Mouse (Mus musculus): Measurements from ENCODE around the gene Aif1.

Gene Aif1

DNA sequence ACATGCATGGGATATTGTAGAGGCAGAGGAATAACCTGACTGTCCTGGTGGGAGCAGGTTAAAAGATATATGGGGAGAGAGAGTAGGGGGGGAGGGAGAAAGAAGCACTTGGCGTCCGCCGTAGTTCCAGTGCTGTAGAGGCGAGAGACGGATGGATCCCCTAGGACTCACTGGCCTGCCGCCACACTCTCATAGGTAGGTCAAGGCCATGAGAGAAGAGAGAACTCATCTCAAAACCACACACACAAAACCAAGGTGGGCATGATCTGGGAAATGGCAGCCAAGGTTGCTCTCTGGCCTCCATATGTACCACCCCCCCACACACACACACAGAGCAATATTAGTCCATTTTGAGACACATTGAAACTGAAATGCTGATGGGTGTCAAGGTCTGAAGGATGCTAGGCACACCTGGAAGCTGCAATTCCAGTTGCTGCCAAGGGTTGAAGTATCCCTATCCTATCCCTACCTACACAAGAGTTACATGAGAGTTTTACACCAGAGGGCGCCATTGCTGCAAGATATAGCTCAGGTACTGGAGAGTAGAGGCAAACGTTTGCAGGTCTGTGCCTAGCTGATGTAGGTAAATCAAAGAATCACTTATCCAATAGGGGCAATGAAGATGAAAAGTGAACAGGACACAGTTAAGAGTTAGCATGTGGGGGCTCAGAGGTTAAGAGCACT lies 9.4 kb downstream of the Aif1 start:
- peak; percentile 89 for DNase-seq (ENCODE audit: low read depth)

DNA sequence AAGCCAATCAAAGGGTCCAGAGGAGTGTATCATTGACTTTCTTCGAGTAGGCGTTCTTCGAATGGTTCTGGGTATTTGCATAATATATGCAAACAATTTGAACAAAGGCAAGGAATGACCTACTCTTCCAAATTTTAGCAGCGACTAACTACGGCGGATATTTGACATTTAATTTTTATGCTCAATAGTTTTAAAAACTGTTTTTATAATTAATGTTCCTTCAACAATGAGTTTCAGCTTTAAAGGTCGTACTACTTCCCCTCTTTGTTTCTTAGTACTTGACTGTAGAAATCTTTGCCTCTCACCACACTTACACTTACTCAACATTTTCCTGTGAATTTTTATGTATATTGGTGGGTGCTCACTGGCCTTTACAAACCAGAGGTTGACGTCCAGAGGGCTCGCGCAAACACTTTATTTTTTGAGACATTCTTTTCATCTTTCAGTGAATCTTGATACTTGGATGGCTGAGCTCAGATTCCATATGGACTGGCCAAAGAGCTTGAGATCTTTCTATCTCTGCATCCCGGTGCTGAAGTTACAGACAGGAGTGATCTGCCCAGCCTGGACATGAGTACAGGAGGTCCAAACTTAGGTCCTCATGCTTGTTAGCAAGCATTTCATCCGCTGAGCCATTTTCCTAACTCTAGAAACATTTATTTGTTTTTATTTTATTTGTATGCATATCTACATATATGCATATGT lies 10.3 kb downstream of the Aif1 start:
- DNase-seq (ENCODE audit: low read depth), result no peak

DNA sequence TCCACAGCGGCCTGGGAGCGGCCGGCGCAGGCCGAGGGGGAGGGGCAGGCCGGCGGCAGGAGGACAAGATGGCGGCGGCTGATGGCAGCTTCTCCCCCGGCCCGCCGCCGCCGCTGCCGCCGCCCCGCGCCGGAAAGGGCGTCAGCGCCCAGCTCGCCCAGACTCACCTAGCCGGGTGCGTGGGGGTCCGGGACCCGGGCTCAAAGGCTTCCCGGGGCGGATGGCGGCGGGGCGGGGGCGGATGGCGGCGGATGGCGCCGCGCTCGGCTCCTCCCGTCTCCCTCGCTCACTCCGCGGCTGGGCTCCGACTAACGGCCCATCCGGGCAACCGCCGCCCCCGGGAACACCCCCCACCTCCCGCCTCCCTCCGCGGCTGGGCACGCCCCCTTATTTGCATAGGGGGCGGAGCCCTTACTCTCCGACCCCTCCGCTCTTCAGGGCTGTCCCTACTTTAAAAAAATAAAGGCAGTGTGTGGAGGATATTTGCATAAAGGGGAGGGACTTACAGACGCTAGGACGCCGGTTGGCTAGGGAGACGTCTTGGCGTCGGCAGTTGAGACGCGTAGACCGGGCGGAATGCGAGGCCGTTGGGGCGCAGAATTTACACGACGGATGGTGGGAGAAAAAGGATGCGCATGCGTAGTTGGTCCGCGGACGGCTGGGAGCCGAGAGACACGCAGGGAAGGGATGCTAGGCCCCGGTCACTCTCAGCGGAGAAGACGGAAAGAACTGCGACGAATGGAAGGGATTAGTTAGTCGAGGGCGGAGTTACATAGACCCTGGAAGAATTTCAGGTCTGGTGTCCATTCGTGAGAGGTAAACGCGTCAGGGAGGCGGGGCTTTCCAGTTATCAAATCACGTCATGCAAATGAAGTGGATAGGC lies 11.1 kb downstream of the Aif1 start, which contains the start of gene Prrc2a:
Gene Prrc2a, minus strand, starts transcription at position 330 of the 883 bp plus-strand sequence.
- DNase-seq (ENCODE audit: low read depth), result peak; percentile 100

DNA sequence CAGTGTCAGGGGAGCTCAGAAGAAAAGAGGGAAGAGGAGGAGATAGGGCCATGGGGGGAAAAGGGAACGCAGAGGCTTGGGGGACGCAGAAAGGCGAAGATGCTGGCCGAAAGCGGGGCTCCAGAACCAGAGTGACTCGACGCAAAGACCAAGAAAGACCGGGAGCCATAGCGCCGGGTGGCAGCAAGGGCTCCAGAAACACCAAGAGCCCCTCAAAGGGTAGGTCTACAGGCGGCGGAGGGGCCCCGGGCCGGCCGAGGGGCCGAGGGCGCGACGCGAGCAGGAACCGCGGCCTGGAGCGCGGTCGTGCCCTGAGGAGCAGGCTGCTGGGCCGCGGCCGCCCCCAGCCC lies 11.7 kb downstream of the Aif1 start:
- DNase-seq (ENCODE audit: low read depth), result no peak

DNA sequence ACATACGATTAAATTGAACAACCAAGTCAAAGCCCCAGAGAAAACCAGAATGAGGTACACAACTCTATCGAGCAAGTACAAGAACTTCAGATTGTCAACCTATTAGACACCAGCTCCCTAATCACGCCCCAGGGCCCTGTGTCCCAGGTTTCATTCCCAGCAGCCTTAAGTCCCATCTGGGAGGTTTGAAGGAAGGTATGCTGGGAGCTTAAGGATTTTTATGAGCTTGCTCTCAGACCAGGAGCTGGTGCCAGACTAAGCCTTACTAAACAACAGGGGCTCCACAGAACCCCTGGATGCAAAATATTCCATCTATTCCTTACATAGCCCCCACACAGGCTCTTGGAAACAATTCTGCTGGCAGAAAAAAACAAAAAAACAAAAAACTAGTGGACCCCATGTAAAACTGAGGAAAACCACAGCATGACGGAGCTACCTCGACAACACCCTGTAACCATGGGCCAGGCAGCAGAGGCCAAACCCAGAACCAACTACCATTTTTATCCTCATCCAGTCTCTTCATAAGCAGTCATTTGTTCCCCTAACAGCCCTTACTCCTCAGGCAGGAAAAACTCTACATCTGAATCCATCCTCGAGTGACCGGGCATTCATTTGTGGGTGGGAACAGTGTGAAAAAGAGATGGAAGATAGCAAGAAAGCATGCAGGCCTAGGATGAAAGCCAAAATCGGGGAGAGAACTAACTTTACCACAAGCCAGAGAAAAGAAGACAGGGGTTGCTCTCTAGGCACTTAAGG lies 12.4 kb downstream of the Aif1 start:
- peak; percentile 37 for DNase-seq (ENCODE audit: low read depth)

DNA sequence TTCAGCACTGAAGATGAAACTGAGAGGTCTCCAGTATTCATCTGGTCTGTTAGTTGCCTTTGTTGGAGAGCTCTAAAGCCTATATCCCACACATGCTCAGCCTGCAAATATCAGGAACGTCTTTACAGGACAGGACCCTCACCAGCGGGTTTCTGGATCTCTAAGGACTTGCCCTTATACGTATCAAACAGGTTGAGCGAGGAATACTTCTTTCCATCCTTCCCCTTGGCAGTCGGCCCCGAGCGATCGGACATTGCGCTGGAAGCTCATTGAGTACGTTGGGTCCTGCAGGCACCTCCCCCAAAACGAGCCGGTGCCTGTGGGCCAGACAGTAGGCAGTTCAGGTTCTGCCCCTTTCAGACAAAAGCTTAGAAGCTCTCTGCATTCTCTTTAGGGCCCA lies 13.1 kb downstream of the Aif1 start:
- no peak for DNase-seq (ENCODE audit: low read depth)

DNA sequence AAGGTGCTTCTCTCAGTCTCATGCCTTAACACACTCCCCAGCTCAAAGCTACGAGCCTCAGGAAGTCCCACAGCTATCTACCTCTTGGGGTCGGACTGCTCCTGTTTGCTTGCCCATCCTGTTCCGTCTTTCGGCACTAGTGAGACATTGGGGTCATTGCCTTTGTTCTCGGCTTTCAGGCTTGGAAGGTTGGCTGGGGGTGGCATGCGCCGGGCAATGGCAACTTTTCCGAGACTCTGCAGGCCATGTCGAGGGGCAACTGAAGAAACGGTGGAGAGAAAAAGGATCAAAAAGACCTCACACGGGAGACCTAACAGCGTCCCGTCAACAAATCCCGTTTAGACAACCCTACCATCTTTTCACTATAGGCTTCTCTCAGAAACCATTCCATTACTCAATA lies 13.7 kb downstream of the Aif1 start:
- DNase-seq (ENCODE audit: low read depth), result no peak

DNA sequence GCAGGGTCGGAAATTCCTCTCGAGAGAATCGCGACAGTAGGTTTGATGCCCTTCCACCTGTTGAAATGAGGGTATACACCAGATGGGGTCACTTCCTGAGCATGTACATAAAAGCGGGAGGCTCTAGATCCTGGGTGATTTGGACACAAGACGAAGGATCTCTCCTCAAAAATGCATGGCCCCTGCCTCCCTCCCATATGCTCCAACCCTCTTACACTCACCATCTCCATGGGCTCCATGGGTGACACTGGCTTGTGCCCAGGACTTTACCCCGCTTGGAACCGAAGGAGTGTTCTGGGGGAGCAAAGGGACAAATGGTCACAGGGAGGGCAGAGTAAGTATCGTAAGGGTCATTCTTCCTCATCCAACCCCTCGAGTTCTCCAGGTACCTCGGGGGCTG lies 14.4 kb downstream of the Aif1 start:
- DNase-seq (ENCODE audit: low read depth), result no peak

DNA sequence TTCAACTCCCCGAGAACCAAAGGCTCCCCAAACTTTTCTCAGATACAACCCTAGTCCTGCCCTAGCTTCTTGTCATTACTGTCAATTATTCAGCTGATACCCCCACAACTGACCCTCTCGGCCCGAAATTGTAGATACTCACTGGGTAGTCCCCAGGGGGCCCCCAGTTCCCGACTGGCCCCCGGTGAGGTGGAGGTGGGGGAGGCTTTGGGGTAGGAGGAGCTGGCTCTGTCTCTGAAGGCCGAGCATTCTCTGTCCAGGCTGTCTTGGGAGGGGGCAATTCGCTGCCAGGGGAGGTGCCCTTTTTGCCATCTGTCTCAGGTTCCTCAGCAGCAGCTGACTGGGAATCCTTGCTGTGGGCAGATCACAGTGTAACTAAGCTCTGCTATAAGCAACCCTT lies 16.2 kb downstream of the Aif1 start:
- DNase-seq (ENCODE audit: low read depth), result no peak

DNA sequence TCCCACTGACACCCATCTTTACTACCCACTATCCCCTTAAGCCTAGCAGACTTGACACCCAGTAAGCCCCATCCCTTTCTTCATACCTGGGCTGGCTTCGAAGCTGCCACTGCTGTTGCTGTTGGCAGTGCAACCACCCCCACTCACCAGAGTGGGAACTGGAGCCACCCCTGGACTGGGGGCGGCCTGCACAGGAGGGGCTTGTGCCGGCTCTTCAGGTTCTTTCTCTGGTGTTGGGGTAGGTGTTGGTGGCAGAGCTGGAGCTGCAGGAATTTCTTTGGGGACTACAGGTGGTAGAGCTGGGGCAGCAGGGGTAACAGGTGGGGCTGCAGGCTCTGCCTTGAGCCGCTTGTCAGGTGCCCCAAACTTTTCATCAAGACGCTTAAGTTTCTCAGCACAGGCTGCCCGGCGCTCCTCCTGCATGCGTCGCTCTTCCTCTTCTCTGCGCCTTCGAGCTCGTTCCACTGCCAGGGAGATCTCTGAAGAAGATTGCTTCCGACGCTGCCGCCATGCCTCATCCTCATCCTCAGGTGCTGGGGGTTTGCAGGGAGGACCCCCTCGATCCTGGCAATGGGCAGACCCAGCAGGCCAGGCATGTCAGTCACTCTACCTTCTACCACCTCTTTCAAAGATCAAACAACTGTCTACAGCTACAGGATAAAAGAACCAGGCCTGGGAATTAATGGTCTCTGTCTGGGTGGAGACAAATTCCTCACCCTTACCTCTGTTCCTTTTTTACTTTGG lies 16.8 kb downstream of the Aif1 start:
- DNase-seq (ENCODE audit: low read depth), result no peak

DNA sequence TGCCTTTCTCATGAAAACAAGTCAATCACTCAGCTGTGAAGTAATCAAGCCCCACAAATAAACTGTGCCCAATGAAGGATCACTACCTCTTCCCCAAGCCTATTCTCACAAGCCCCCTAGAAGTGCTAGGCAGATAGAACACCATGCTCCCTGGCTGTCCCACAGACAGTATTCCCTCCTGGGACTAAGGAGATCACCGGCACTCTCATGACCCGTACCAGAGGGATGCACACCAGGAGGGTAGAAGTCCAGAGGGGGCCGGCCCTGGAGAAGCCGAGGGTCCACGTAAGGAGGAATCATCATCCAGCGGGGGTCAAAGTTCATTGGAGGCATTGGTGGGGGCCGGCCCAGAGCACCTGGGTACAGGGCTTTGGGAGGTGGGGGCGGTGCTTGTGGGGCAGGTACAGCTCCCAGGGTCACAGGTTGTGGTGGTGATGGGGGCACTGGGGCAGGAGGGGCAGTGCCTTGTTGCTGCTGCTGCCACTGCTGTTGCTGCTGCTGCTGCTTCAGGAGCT lies 18.1 kb downstream of the Aif1 start:
- DNase-seq (ENCODE audit: low read depth), result no peak

DNA sequence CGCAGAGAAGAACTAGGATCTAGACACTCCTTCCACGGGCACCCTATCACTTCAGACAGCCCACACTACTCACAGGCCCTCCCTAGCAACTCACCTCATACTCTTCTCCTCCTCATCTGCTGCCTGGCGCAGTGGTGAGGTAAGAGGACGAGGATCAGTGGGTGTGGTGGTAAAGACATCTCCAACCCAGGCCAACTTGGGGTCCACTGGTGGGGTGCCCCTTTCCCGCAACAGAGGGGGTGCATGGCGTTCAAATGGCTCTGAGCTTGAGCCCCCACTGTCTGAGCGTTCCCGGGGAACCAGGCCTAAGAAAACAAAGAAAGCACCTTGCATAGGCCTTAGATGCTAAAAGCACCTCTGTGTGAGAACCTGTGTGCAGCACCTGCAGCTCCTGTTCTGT lies 18.6 kb downstream of the Aif1 start:
- DNase-seq (ENCODE audit: low read depth), result no peak

DNA sequence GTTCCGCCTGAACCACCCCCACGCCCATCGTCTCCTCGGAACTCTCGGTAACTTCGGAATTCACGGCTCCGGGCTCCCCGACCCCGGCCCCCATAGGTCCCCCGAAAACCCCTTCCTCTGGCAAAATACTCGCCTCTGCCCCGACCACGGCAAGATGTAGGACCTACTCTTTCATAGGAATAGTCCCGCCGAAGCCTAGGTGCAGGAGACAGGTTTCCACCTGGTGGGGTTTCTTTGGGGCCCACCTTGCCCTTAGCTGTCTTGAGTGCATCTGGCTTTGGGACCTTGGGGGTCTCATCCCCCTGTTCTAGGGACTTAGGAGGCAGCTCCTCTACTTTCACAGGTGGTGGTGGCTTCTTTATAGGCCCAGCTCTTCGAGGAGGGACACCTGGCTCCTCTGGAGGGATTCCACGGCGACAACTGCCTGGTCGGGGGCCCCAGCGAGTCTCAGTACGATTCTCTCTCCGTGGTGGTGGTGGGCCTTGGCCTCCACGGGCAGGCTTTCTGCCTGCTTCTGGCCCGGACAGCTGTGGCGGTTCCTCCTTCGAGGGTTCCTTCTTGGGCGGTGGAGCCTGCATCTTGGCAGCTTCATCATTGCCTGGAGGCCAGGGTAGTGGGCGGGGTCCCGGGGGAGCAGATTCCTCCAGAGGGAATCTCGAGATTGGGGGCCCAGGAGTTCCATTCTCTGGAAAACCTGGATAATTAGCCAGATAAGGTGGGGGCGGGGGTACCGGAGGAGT lies 19.2 kb downstream of the Aif1 start:
- DNase-seq (ENCODE audit: low read depth), result no peak

DNA sequence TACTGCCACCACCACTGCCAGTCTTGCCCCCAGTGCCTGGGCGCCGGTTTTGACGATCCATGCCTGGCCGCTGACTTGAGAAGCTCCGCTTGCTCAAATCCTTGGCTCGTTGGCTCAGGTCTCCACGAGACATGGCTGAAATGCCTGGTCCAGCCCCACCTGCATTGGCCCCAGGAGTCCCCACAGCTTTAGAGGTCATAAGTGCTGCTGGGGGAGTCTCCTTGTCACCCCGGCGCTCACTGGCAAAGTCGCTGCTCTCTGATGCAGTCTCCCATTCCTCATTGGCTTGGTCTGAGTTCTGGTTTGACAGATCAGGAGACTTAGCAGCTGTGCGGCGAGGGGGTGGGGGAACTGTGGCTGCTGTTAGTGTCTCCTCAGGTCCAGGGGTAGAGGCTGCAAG lies 20.4 kb downstream of the Aif1 start:
- DNase-seq (ENCODE audit: low read depth), result no peak

DNA sequence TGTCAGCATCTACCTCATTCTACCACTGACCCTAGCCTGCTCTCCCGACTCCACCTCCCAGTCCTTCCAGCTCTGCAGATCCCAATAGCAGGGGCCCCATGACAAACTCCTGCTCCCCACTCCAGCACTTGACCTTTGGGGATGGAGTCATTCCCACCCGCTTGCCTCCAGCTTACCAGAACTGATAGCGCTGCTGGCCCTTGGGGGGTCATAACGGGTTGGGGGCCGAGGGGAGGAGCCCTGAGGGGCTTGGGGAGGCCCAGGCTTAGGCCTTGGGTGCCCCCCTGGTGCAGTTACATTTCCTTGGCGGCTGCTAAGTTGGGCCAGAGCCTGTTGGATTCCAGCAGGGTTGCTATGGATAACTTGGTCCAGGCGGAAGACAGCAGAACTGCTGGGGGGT lies 21.3 kb downstream of the Aif1 start:
- DNase-seq (ENCODE audit: low read depth), result no peak

DNA sequence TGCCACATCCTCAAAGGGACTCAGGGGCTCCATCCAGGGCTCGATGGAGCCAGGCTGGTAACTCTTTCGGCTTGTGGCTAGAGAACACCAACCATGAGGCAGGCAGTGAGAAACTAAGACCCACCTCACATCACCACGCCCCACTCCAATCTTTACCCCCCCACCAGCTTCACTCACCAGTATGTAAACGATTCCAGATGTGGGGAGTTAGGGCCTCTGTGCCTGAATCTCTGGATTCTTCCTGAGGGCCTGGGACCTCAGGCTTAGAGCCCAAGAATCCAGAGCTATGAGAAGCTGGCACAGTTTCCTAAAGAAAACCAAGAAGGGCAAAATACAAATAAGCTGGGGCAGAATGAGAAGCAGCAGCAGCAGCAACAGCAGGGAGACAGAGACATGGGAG lies 21.9 kb downstream of the Aif1 start:
- DNase-seq (ENCODE audit: low read depth), result no peak

DNA sequence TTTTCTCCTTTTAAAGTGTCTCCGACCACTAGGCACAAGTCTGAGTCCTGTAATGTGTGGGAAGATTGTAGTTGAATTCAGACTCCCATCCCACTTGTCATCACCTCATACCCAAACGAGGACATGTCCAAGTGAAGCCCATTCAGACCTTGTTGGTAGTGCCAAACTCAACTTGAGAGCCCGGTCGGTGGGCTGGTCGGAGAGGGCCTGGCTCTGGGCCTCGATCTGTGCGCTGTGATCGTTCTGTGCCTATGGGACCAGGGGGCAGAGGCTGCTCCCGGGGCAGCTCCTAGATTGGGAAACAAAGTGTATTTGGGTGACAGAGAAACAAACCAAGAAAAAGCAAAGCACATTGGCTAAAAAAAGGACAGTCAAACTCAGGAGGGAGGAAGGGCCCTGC lies 22.8 kb downstream of the Aif1 start:
- no peak for DNase-seq (ENCODE audit: low read depth)

DNA sequence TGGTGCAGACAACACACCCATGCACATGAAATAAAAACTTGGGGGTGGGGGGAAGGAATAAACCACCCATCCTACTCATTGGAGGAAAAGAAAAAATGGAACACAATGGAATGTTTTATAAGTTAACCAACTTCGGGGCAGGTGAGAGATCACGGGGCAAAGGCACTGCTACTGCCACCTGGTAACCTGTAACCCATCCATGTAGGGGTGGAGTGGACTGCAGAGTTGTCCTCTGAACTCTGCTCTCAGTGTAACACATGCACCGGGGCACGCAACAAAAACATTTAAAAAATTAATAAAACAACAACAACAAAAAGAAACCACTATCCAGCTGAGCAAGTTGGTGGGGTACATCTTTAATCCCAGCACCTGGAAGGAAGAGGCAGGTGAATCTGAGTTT lies 23.7 kb downstream of the Aif1 start:
- DNase-seq (ENCODE audit: low read depth), result no peak

DNA sequence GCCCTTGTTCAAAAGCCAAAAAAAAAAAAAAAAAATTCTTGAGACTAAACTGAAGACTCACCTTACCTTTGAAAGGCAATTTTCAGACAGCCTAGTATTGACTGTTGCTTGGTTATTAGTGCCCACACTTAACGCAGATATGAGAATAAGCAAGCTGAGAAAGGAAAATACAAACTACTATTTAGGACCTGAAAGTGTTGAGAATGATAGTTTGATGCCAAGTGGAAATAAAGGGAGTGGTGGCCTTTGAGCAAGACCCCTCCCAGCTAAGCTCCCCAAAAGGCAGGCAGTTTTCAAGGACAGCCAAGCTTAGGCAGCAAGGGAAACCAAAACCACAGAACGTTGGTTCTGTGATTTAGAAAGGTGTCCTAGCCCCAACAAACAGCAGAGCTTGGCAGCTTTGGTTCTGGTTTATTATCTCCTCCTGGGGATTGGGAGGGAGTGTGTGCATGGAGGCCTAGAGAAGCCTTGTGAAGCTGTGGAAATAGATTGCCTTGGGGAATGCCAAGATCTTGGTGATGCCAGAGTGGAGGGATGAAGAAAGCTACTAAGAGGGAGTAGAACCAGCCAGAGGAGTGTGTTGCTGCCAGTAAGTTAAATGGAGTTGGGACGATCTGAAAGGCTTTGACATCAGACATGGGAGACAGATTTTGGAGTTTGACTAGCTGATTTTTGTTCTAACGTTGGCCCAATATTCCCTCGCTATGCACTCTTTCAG lies 27.8 kb downstream of the Aif1 start:
- DNase-seq (ENCODE audit: low read depth), result peak; percentile 32

DNA sequence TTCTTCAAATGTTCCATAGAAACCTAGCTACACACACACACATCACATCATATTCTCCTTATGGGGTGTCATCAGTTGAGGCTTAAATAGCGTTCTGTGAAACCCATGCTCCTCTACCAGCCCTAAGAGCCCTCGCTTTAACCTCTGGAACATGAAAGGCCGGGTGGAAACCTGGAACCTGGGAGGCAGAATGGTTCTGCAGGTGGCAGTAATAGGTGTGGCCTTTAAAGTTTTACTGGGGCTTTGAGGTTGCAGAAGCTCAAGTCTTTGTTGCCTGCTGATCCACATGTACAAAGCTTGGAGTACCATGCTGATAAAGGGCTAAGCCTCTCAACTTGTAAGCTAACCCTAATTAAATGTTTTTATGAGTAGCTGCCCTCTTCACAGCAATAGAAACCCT lies 28.5 kb downstream of the Aif1 start:
- peak; percentile 32 for DNase-seq (ENCODE audit: low read depth)

Data from 416B (cell line).